Mouse (Mus musculus) lung, embryonic 14.5 days (tissue): Measurements from ENCODE around the gene Nkapd1. TPM values are rescaled to one million over a fixed set of nuclear protein-coding genes. Genes with fewer than 3 reads are reported as not detected.

Experiments used
- ATAC-seq: fragments of 200-750 bp; cut with Nextera tagmentation; 2 replicates; pipeline ENCODE4 v1.8.0; 2017; ENCODE audit warnings: mild to moderate bottlenecking, moderate TSS enrichment, moderate library complexity; ENCODE audit not compliant: insufficient read depth
- DNase-seq: peaks from one replicate; pipeline ENCODE4 v3.0.0-alpha.2; 2015
- H3K27ac ChIP-seq: fragments of 300-500 bp; sonication (generic); 2 replicates; pipeline ENCODE4 v1.5.1; 2014; ENCODE audit warnings: low read depth, mild to moderate bottlenecking, moderate library complexity
- H3K27me3 ChIP-seq: fragments of 300-500 bp; sonication (generic); 2 replicates; pipeline ENCODE4 v1.6.1; 2014; ENCODE audit warnings: low read length, control low read depth; ENCODE audit not compliant: insufficient read depth
- H3K36me3 ChIP-seq: fragments of 300-500 bp; sonication (generic); 2 replicates; pipeline ENCODE4 v1.6.1; 2014; ENCODE audit warnings: control low read depth; ENCODE audit not compliant: insufficient read depth
- H3K4me1 ChIP-seq: fragments of 300-500 bp; sonication (generic); 2 replicates; pipeline ENCODE4 v1.6.1; 2014; ENCODE audit warnings: antibody characterized with exemption, control low read depth; ENCODE audit not compliant: insufficient read depth
- H3K4me2 ChIP-seq: fragments of 300-500 bp; sonication (generic); 2 replicates; pipeline ENCODE4 v1.6.1; 2014; ENCODE audit warnings: mild to moderate bottlenecking
- H3K4me3 ChIP-seq: fragments of 300-500 bp; sonication (generic); 2 replicates; pipeline ENCODE4 v1.5.1; 2014; ENCODE audit warnings: low read depth, low read length
- H3K9ac ChIP-seq: fragments of 300-500 bp; sonication (generic); 2 replicates; pipeline ENCODE4 v1.6.1; 2014
- H3K9me3 ChIP-seq: fragments of 300-500 bp; sonication (generic); 2 replicates; pipeline ENCODE4 v1.6.1; 2016; ENCODE audit warnings: low read depth, low read length, control low read depth
- CTCF ChIP-seq: IDR thresholded peaks from 2 replicates; pipeline ENCODE4 v1.5.1; 2016; ENCODE audit warnings: antibody characterized with exemption, low read depth
- WGBS: fragments of 180-500 bp; shearing (Covaris S2); extraction: QIAGEN DNeasy Blood & Tissue Kit; methylation state at CpG from one replicate; pipeline ENCODE4 v1.1.7; 2014; 5-methylcytosine and 5-hydroxymethylcytosine counted together
- polyA plus RNA-seq: library from polyadenylated mRNA; unstranded; fragments of >200 nt; fragmentation: Nextera tagmentation; extraction: Ambion mirVana; gene quantifications from 2 replicates; pipeline ENCODE4 v1.2.1, GENCODE M21; 2014

Nkapd1 gene
- 21.9 and 25.2 TPM in 2 replicates for polyA plus RNA-seq

DNA sequence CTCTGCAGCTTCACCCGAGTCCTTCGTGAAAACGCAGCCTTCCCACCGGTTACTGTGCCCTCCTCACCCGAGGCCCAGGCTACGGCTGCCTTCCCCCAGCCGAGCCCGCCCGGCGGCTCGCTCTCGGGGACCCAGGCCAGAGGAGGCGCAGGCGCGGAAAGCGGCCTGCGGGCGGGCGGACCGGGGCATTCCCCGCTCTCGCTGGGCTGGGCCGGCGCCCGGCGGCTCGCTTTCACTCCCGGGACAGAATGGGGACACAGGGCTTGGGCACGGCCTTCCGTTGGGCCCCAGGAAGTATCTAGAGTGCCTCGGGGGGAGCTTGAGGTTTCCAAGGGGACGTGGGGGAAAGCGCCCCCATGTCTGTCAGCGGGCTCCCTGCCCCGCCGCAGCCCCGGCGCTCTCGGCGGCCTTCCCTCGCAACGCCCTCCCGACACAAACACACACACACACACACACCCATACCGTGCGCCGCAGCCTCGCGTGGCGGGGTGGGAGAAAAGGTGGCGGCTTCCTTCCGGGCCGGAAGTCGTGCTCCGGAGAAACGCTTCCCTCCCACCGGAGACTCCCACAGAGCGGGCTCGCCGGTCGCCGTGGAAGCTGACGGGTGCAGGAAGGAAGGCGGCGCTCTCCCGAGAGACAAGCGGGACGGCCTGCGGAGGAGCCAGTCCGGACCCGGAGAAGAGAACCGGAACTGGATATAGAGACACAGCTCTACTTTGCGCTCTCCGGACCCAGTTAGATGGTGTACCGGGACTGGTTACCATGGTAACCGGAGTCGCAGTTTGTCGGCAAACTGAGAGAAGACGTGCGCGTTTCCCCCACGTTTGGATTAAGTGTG lies at the start of gene Nkapd1, which contains the start of gene Pih1d2:
TSS of gene Nkapd1 (minus strand) at position 699 of the 838 bp plus-strand sequence.
TSS of gene Pih1d2 (plus strand) at position 556 of the 838 bp plus-strand sequence.
- ATAC-seq (peak; percentile 96), DNase-seq (peak; percentile 97)
- H3K4me2 ChIP-seq, result peak within 1 kb of the TSS; percentile 81
- peak; percentile 12; the same call in 1 of the 2 replicates for TF ChIP-seq CTCF
- no peaks in the 10 kb centered on the region for H3K4me1 ChIP-seq
- H3K9me3 ChIP-seq, result no peaks in the 10 kb centered on the region
- WGBS, result under 1% methylated on average over 81 of the region's 81 CpGs
- H3K36me3 ChIP-seq, result peaks cover 34% of the 10 kb centered on the region
- H3K9ac ChIP-seq, result peak within 1 kb of the TSS; percentile 94
- peak within 1 kb of the TSS; percentile 96 for H3K4me3 ChIP-seq
- peak within 1 kb of the TSS; percentile 96 for H3K27ac ChIP-seq
- H3K27me3 ChIP-seq, result no peaks in the 10 kb centered on the region

- no peak overlapping the region for H3K4me2 ChIP-seq
- H3K9me3 ChIP-seq, result no peaks in the 10 kb centered on the region
- TF ChIP-seq CTCF, result no peak
- no peak overlapping the region for H3K9ac ChIP-seq
- ATAC-seq (no peak), DNase-seq (no peak)
- no peaks in the 10 kb centered on the region for H3K27me3 ChIP-seq
- H3K4me1 ChIP-seq, result no peaks in the 10 kb centered on the region
- whole genome bisulfite sequencing, result 75% methylated on average over 6 of the region's 6 CpGs
- no peak overlapping the region for H3K4me3 ChIP-seq
- H3K36me3 ChIP-seq, result 0 out of 2 replicates have a peak, but pooled peaks cover 13% of the 10 kb centered on the region
- H3K27ac ChIP-seq, result no peak overlapping the region
These were observed 49.2 kb upstream of the Nkapd1 start for GRCm38 (mm10) chr9:50666442-50666841.

GRCm38 (mm10) chr9:50664826-50665225 lies 47.6 kb upstream of the Nkapd1 start:
- no peak for DNase-seq
- ATAC-seq, result no peak
- H3K9ac ChIP-seq, result no peak overlapping the region
- 0 out of 2 replicates have a peak, but pooled peaks cover 13% of the 10 kb centered on the region for H3K36me3 ChIP-seq
- no peaks in the 10 kb centered on the region for H3K9me3 ChIP-seq
- 85% methylated on average over 5 of the region's 5 CpGs for WGBS
- no peaks in the 10 kb centered on the region for H3K27me3 ChIP-seq
- no peaks in the 10 kb centered on the region; the same call in 1 of the 2 replicates for H3K4me1 ChIP-seq
- H3K4me2 ChIP-seq, result no peak overlapping the region
- H3K27ac ChIP-seq, result no peak overlapping the region
- TF ChIP-seq CTCF, result no peak
- no peak overlapping the region for H3K4me3 ChIP-seq

GRCm38 (mm10) chr9:50660431-50660830 lies 43.2 kb upstream of the Nkapd1 start:
- no peaks in the 10 kb centered on the region for H3K27me3 ChIP-seq
- ATAC-seq (no peak), DNase-seq (peak; percentile 43)
- no peak for TF ChIP-seq CTCF
- H3K4me1 ChIP-seq, result peaks cover 5% of the 10 kb centered on the region; the same call in 1 of the 2 replicates
- H3K36me3 ChIP-seq, result peaks cover 13% of the 10 kb centered on the region; the same call in 1 of the 2 replicates
- no peaks in the 10 kb centered on the region for H3K9me3 ChIP-seq
- H3K4me2 ChIP-seq, result peak overlapping the region; percentile 80
- H3K4me3 ChIP-seq, result peak overlapping the region; percentile 87
- H3K9ac ChIP-seq, result peak overlapping the region; percentile 89
- no peak overlapping the region for H3K27ac ChIP-seq
- 20% methylated on average over 12 of the region's 12 CpGs for WGBS

- Histone ChIP-seq H3K4me3 (peak within 1 kb of the TSS; percentile 87), H3K27me3 (no peaks in the 10 kb centered on the region), H3K9ac (peak within 1 kb of the TSS; percentile 89), H3K4me2 (peak within 1 kb of the TSS; percentile 80), H3K9me3 (no peaks in the 10 kb centered on the region), H3K4me1 (peaks cover 5% of the 10 kb centered on the region; the same call in 1 of the 2 replicates), H3K27ac (peak within 1 kb of the TSS; percentile 80), H3K36me3 (peaks cover 15% of the 10 kb centered on the region; the same call in 1 of the 2 replicates)
- peak; percentile 93 for DNase-seq
- TF ChIP-seq CTCF, result no peak
- under 1% methylated on average over 63 of the region's 63 CpGs for WGBS
- ATAC-seq, result peak; percentile 93
These were observed 42.3 kb upstream of the Nkapd1 start, which contains the start of gene Dlat for GRCm38 (mm10) chr9:50659392-50660217. Dlat (minus strand) TSS chr9:50659780.

- Histone ChIP-seq H3K9ac (peak overlapping the region; percentile 89), H3K27ac (peak overlapping the region; percentile 80), H3K4me3 (peak overlapping the region; percentile 87), H3K4me1 (peaks cover 5% of the 10 kb centered on the region; the same call in 1 of the 2 replicates), H3K27me3 (no peaks in the 10 kb centered on the region), H3K4me2 (peak overlapping the region; percentile 80), H3K9me3 (no peaks in the 10 kb centered on the region), H3K36me3 (peaks cover 15% of the 10 kb centered on the region; the same call in 1 of the 2 replicates)
- ATAC-seq, result peak; percentile 79
- TF ChIP-seq CTCF, result no peak
- under 1% methylated on average over 28 of the region's 28 CpGs for WGBS
- no peak for DNase-seq
These were observed 41.7 kb upstream of the Nkapd1 start for GRCm38 (mm10) chr9:50658941-50659388.
